Mouse (Mus musculus): ENCODE results near the gene Tgfb2. TPM values are rescaled to one million over a fixed set of nuclear protein-coding genes. Genes with fewer than 3 reads are reported as not detected.

Tgfb2 gene
- total RNA-seq, 1 experiment, result 10.4 TPM

DNA sequence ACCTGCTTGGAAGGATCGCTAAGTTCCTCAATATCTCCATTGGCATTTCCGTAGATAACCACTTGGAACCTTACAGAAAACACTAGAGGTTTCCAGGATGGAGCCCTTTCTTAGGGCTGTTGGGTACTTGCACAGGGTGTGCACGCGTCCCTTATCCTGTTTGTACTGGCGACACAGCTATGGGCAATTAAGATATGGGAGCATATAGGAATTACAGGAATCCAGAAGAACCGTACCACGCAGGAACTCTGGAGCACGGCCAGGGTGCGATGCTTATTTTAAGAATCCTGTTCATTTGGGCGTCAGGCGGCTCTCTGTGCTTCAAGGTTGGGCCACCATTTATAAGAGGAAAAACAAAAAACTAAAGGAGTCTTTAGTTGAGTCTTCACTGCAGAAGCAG, 42.4 kb downstream of the Tgfb2 start:
- TF ChIP-seq CHD2 (IDR thresholded peaks at IDR 0.05; ENCODE audit: low read depth, low read length) (no peak), ZC3H11A (IDR thresholded peaks at IDR 0.05; ENCODE audit: borderline replicate concordance, low read depth, low read length) (no peak), HCFC1 (IDR thresholded peaks at IDR 0.05; ENCODE audit: borderline replicate concordance, insufficient read depth, low read length) (no peak), MAFK (IDR thresholded peaks at IDR 0.05; ENCODE audit: insufficient read depth, low read depth, low read length) (no peak), ZNF384 (IDR thresholded peaks at IDR 0.05; ENCODE audit: low read depth, low read length) (no peak)

DNA sequence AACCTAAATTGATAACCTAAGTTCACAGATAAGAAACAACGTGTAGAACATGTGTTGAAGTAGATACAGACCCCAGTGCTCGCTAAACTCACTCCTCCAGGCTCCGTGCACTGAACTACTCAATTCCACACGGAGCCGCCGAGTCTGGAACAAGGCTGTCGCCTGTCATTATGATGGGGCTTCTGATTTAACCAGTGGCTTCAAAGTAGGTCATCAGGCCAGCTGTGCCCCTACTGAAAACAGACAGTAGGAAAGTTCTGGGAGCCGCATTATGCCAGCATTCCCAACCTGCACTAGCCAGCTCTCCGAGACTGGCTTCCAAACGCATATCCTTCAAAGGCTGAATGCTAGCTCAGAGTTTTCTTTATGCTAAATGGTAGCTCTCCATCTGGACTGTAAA, 42.8 kb downstream of the Tgfb2 start:
- in situ Hi-C loops (cut with MboI; ENCODE audit: low sequenced_read_pairs in 2 of 2, unreplicated experiment in 2 of 2), result no loop called here

More for the DNA sequence above, 42.4 kb downstream of the Tgfb2 start:
- H3K4me3 ChIP-seq (ENCODE audit: insufficient read depth in 1 of 2, low read depth in 1 of 2, low read length in 2 of 2, poor library complexity in 1 of 2, severe bottlenecking in 1 of 2), result no peak overlapping the region
- H3K36me3 ChIP-seq (ENCODE audit: control insufficient read depth, insufficient read depth, low read length, poor library complexity, severe bottlenecking), result no peaks in the 10 kb centered on the region
- H3K9me3 ChIP-seq (ENCODE audit: control insufficient read depth, insufficient read depth, low read depth, low read length), result no peaks in the 10 kb centered on the region
- DNase-seq (ENCODE audit: low read depth, low spot score), result no peak
- in situ Hi-C loops (cut with MboI; ENCODE audit: low sequenced_read_pairs in 2 of 2, unreplicated experiment in 2 of 2), result no loop called here
- H3K4me1 ChIP-seq (ENCODE audit: control insufficient read depth in 2 of 2, insufficient read depth in 2 of 2, low read length in 2 of 2, poor library complexity in 1 of 2), result no peaks in the 10 kb centered on the region; a peak in 1 of 4 replicates
- no peak overlapping the region for H3K9ac ChIP-seq (ENCODE audit: insufficient read depth, low read depth, low read length, poor library complexity, severe bottlenecking)
- no peak overlapping the region for H3K27ac ChIP-seq (ENCODE audit: insufficient read depth, low read depth, low read length, poor library complexity, severe bottlenecking)

DNA sequence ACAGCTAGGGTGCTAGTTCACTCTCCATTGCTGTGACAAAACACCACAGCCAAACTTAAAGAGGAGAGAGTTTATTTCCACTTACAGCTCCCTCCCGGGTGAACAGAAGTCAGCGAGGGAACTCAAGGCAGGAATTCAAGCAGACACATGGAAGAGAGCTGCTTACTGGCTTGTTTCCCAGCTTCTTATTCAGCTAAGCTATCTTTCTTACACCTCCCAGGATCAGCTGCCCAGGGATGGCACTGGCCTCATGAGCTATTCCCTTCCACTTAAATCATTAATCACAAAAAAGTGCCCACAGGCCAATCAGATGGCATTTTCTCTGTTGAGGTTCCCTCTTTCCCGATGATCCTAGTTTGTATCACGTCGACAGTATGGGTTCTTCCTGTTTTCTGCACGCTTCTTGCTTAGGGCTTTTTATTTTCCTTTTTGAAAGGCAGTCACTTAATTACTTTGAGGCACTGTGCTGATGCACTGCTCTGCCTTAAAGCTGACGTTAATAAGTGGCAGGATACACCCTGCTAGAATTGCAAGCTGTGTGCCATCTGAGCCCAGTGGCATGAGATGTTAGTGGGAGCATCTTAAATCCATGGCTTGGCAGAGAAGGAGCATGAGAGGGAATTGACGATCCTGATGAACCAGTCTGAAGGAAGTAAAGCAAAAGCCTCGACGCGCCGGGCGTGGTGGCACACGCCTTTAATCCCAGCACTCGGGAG, 44.4 kb downstream of the Tgfb2 start:
- TF ChIP-seq HCFC1 (IDR thresholded peaks at IDR 0.05; ENCODE audit: borderline replicate concordance, insufficient read depth, low read length) (no peak), ZNF384 (IDR thresholded peaks at IDR 0.05; ENCODE audit: low read depth, low read length) (no peak), CHD2 (IDR thresholded peaks at IDR 0.05; ENCODE audit: low read depth, low read length) (no peak)
- Histone ChIP-seq H3K27ac (ENCODE audit: insufficient read depth, low read depth, low read length, poor library complexity, severe bottlenecking) (no peak overlapping the region), H3K9me3 (ENCODE audit: control insufficient read depth, insufficient read depth, low read depth, low read length) (no peaks in the 10 kb centered on the region), H3K36me3 (ENCODE audit: control insufficient read depth, insufficient read depth, low read length, poor library complexity, severe bottlenecking) (no peaks in the 10 kb centered on the region), H3K4me1 (ENCODE audit: control insufficient read depth in 2 of 2, insufficient read depth in 2 of 2, low read length in 2 of 2, poor library complexity in 1 of 2) (peaks cover 0 to 5% of the 10 kb centered on the region in 2 experiments; a peak in 1 of 4 replicates), H3K9ac (ENCODE audit: insufficient read depth, low read depth, low read length, poor library complexity, severe bottlenecking) (no peak overlapping the region), H3K4me3 (ENCODE audit: insufficient read depth in 1 of 2, low read depth in 1 of 2, low read length in 2 of 2, poor library complexity in 1 of 2, severe bottlenecking in 1 of 2) (no peak overlapping the region)
- in situ Hi-C loops (cut with MboI; ENCODE audit: low sequenced_read_pairs in 2 of 2, unreplicated experiment in 2 of 2), result no loop called here
- DNase-seq (ENCODE audit: low read depth, low spot score), result no peak

More for the DNA sequence above, 42.8 kb downstream of the Tgfb2 start:
- TF ChIP-seq CHD2 (IDR thresholded peaks at IDR 0.05; ENCODE audit: low read depth, low read length) (no peak), ZC3H11A (IDR thresholded peaks at IDR 0.05; ENCODE audit: borderline replicate concordance, low read depth, low read length) (no peak), MAFK (IDR thresholded peaks at IDR 0.05; ENCODE audit: insufficient read depth, low read depth, low read length) (no peak), ZNF384 (IDR thresholded peaks at IDR 0.05; ENCODE audit: low read depth, low read length) (no peak), HCFC1 (IDR thresholded peaks at IDR 0.05; ENCODE audit: borderline replicate concordance, insufficient read depth, low read length) (no peak)
- no peak overlapping the region for H3K4me3 ChIP-seq (ENCODE audit: insufficient read depth in 1 of 2, low read depth in 1 of 2, low read length in 2 of 2, poor library complexity in 1 of 2, severe bottlenecking in 1 of 2)
- no peak overlapping the region for H3K27ac ChIP-seq (ENCODE audit: insufficient read depth, low read depth, low read length, poor library complexity, severe bottlenecking)
- no peaks in the 10 kb centered on the region for H3K9me3 ChIP-seq (ENCODE audit: control insufficient read depth, insufficient read depth, low read depth, low read length)
- DNase-seq (ENCODE audit: low read depth, low spot score), result no peak
- H3K36me3 ChIP-seq (ENCODE audit: control insufficient read depth, insufficient read depth, low read length, poor library complexity, severe bottlenecking), result no peaks in the 10 kb centered on the region
- peaks cover 0 to 2% of the 10 kb centered on the region in 2 experiments; a peak in 1 of 4 replicates for H3K4me1 ChIP-seq (ENCODE audit: control insufficient read depth in 2 of 2, insufficient read depth in 2 of 2, low read length in 2 of 2, poor library complexity in 1 of 2)
- no peak overlapping the region for H3K9ac ChIP-seq (ENCODE audit: insufficient read depth, low read depth, low read length, poor library complexity, severe bottlenecking)

DNA sequence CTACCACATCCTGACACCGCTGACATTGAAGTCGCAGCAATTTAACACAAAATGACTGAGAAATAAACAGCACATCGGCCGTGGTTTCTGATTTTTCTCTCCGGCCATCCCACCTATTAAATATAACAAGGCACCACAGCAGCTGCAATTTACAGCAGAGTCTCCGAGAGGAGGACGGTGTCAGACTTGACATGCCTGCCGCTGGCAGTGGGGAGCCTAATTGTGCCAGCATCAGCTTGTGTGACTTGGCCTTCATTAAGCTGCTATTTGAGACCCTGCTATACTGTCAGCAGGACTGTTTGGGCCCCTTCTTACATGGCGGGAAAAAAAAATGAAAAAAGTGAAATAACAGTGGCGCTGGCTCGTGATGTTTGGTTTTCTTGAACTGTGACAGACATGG, 47.0 kb downstream of the Tgfb2 start:
- peaks cover 0 to 5% of the 10 kb centered on the region in 2 experiments; a peak in 1 of 4 replicates for H3K4me1 ChIP-seq (ENCODE audit: control insufficient read depth in 2 of 2, insufficient read depth in 2 of 2, low read length in 2 of 2, poor library complexity in 1 of 2)
- DNase-seq (ENCODE audit: low read depth, low spot score), result no peak
- no peak overlapping the region for H3K9ac ChIP-seq (ENCODE audit: insufficient read depth, low read depth, low read length, poor library complexity, severe bottlenecking)
- H3K27ac ChIP-seq (ENCODE audit: insufficient read depth, low read depth, low read length, poor library complexity, severe bottlenecking), result no peak overlapping the region
- in situ Hi-C loops (cut with MboI; ENCODE audit: low sequenced_read_pairs in 2 of 2, unreplicated experiment in 2 of 2), result no loop called here
- TF ChIP-seq HCFC1 (IDR thresholded peaks at IDR 0.05; ENCODE audit: borderline replicate concordance, insufficient read depth, low read length), result no peak
- TF ChIP-seq ZNF384 (IDR thresholded peaks at IDR 0.05; ENCODE audit: low read depth, low read length), result no peak
- TF ChIP-seq MAFK (IDR thresholded peaks at IDR 0.05; ENCODE audit: insufficient read depth, low read depth, low read length), result no peak
- no peak for TF ChIP-seq ZC3H11A (IDR thresholded peaks at IDR 0.05; ENCODE audit: borderline replicate concordance, low read depth, low read length)
- no peak for TF ChIP-seq CHD2 (IDR thresholded peaks at IDR 0.05; ENCODE audit: low read depth, low read length)
- H3K36me3 ChIP-seq (ENCODE audit: control insufficient read depth, insufficient read depth, low read length, poor library complexity, severe bottlenecking), result no peaks in the 10 kb centered on the region
- H3K4me3 ChIP-seq (ENCODE audit: insufficient read depth in 1 of 2, low read depth in 1 of 2, low read length in 2 of 2, poor library complexity in 1 of 2, severe bottlenecking in 1 of 2), result no peak overlapping the region
- H3K9me3 ChIP-seq (ENCODE audit: control insufficient read depth, insufficient read depth, low read depth, low read length), result no peaks in the 10 kb centered on the region

Data from ES-E14 (cell line).